Mouse (Mus musculus) heart, adult 2 months (tissue): ENCODE data around the gene Rpa1. TPM values are rescaled to one million over a fixed set of nuclear protein-coding genes. Genes with fewer than 3 reads are reported as not detected.
A peak's percentile ranks its signal among the peaks of the same experiment; 100 is the strongest.

ENCODE experiments used
- DNase-seq, 2 experiments: peaks; one replicate each; pipeline ENCODE4 v3.0.0; 2021
- H3K27ac ChIP-seq: fragments of 200-600 bp; 2 replicates; pipeline ENCODE4 v1.8.1; 2022
- H3K27me3 ChIP-seq: fragments of 200-500 bp; 2 replicates; pipeline ENCODE4 v1.6.1; 2012; ENCODE audit warnings: mild to moderate bottlenecking, low read length, inconsistent platforms, mixed read lengths; ENCODE audit not compliant: control insufficient read depth, insufficient read depth
- H3K36me3 ChIP-seq: fragments of 200-500 bp; 2 replicates; pipeline ENCODE4 v1.6.1; 2012; ENCODE audit warnings: low read length, inconsistent platforms; ENCODE audit not compliant: control insufficient read depth, insufficient read depth
- H3K4me1 ChIP-seq: fragments of 200-500 bp; 2 replicates; pipeline ENCODE4 v1.6.1; 2011; ENCODE audit warnings: low read length; ENCODE audit not compliant: control insufficient read depth, insufficient read depth
- H3K4me3 ChIP-seq: fragments of 200-600 bp; 2 replicates; pipeline ENCODE4 v1.8.1; 2022
- H3K79me2 ChIP-seq: fragments of 200-500 bp; replicated peaks from 2 replicates; pipeline ENCODE4 v1.6.1; 2012; ENCODE audit warnings: mild to moderate bottlenecking, inconsistent platforms, low read length, moderate library complexity, mixed read lengths; ENCODE audit not compliant: control insufficient read depth, insufficient read depth
- H3K9ac ChIP-seq: fragments of 200-500 bp; 2 replicates; pipeline ENCODE4 v1.6.1; 2012; ENCODE audit warnings: low read depth, mild to moderate bottlenecking, control low read depth, inconsistent platforms, low read length, mixed read lengths
- CTCF ChIP-seq: fragments of 200-600 bp; IDR thresholded peaks from 2 replicates; pipeline ENCODE4 v1.8.1; 2022; ENCODE audit warnings: antibody characterized with exemption, mild to moderate bottlenecking, moderate library complexity
- EP300 ChIP-seq: fragments of 200-500 bp; IDR thresholded peaks from 2 replicates; pipeline ENCODE4 v1.6.1; 2011; ENCODE audit warnings: low read depth, low read length, control low read depth; ENCODE audit not compliant: insufficient read depth
- POLR2A ChIP-seq: fragments of 200-500 bp; IDR thresholded peaks from 2 replicates; pipeline ENCODE4 v1.6.1; 2011; ENCODE audit warnings: mild to moderate bottlenecking, low read depth, low read length, control low read depth; ENCODE audit not compliant: insufficient read depth
- WGBS: fragments of 180-500 bp; shearing (Covaris S2); methylation state at CpG from one replicate; pipeline ENCODE4 v1.1.7; 2018; 5-methylcytosine and 5-hydroxymethylcytosine counted together
- intact Hi-C: fragments of 180-260 bp; cut with DNase I; formaldehyde crosslinking; loops from one replicate; pipeline ENCODE4 v1.15.1; 2025
- polyA plus RNA-seq: library from polyadenylated mRNA; depleted of rRNA; stranded (reverse); fragments of >200 nt; gene quantifications from 2 replicates; pipeline ENCODE4 v1.2.3, GENCODE M21; 2012
- total RNA-seq, 2 experiments: library from RNA; stranded (reverse); gene quantifications; 2 replicates each; pipeline ENCODE4 v1.2.3; 2021

The Rpa1 gene
- total and polyA plus RNA-seq, 3 experiments: 16.8 to 60.7 (median 54.8) TPM

- no peak for TF ChIP-seq CTCF
- no peak for TF ChIP-seq EP300
- TF ChIP-seq POLR2A: no peak
- Histone ChIP-seq H3K4me3 (no peak overlapping the region), H3K79me2 (no peaks in the 10 kb centered on the region), H3K9ac (no peak overlapping the region), H3K27me3 (no peaks in the 10 kb centered on the region), H3K36me3 (no peaks in the 10 kb centered on the region), H3K4me1 (peaks cover 16% of the 10 kb centered on the region), H3K27ac (no peak overlapping the region; the same call in 1 of the 2 replicates)
- 79% methylated on average over 15 of the region's 15 CpGs for WGBS
- intact Hi-C loops: no loop called here
- DNase-seq: peak in 1 of 2 experiments; percentile 56
These were observed 84.7 kb downstream of the Rpa1 start for GRCm38 (mm10) chr11:75263274-75263963.

- WGBS: 39% methylated on average over 5 of the region's 5 CpGs
These were observed 85.3 kb downstream of the Rpa1 start for GRCm38 (mm10) chr11:75262791-75263190.

GRCm38 (mm10) chr11:75262181-75262580 lies 85.9 kb downstream of the Rpa1 start:
- Histone ChIP-seq H3K4me1 (peaks cover 7% of the 10 kb centered on the region), H3K79me2 (no peaks in the 10 kb centered on the region), H3K36me3 (no peaks in the 10 kb centered on the region), H3K9ac (no peak overlapping the region), H3K27ac (no peak overlapping the region), H3K4me3 (no peak overlapping the region), H3K27me3 (no peaks in the 10 kb centered on the region)
- intact Hi-C loops: no loop called here
- no peak for DNase-seq
- 86% methylated on average over 3 of the region's 3 CpGs for WGBS
- TF ChIP-seq POLR2A (no peak), CTCF (no peak), EP300 (no peak)

More at GRCm38 (mm10) chr11:75262791-75263190, 85.3 kb downstream of the Rpa1 start:
- Histone ChIP-seq H3K4me1 (peaks cover 10% of the 10 kb centered on the region), H3K9ac (no peak overlapping the region), H3K79me2 (no peaks in the 10 kb centered on the region), H3K27me3 (no peaks in the 10 kb centered on the region), H3K27ac (no peak overlapping the region; the same call in 1 of the 2 replicates), H3K4me3 (no peak overlapping the region), H3K36me3 (no peaks in the 10 kb centered on the region)
- TF ChIP-seq EP300 (no peak), POLR2A (no peak), CTCF (no peak)
- intact Hi-C loops: no loop called here
- DNase-seq: no peak

GRCm38 (mm10) chr11:75261730-75262129 lies 86.4 kb downstream of the Rpa1 start:
- peaks cover 5% of the 10 kb centered on the region for H3K4me1 ChIP-seq
- H3K9ac ChIP-seq: no peak overlapping the region
- DNase-seq: no peak
- intact Hi-C loops: no loop called here
- H3K79me2 ChIP-seq: no peaks in the 10 kb centered on the region
- H3K27me3 ChIP-seq: no peaks in the 10 kb centered on the region
- TF ChIP-seq CTCF: no peak
- no peak for TF ChIP-seq POLR2A
- no peak for TF ChIP-seq EP300
- 90% methylated on average over 4 of the region's 4 CpGs for WGBS
- no peak overlapping the region for H3K4me3 ChIP-seq
- H3K27ac ChIP-seq: no peak overlapping the region
- no peaks in the 10 kb centered on the region for H3K36me3 ChIP-seq

- H3K27ac ChIP-seq: no peak overlapping the region
- 77% methylated on average over 2 of the region's 2 CpGs for WGBS
- H3K27me3 ChIP-seq: no peaks in the 10 kb centered on the region
- intact Hi-C loops: no loop called here
- no peak overlapping the region for H3K4me3 ChIP-seq
- no peaks in the 10 kb centered on the region for H3K36me3 ChIP-seq
- TF ChIP-seq EP300 (no peak), POLR2A (no peak), CTCF (no peak)
- no peak for DNase-seq
- H3K79me2 ChIP-seq: no peaks in the 10 kb centered on the region
- H3K9ac ChIP-seq: no peak overlapping the region
- peaks cover 5% of the 10 kb centered on the region for H3K4me1 ChIP-seq
These were observed 87.1 kb downstream of the Rpa1 start for GRCm38 (mm10) chr11:75261016-75261415.

GRCm38 (mm10) chr11:75259996-75260561 lies 88.0 kb downstream of the Rpa1 start:
- WGBS: 62% methylated on average over 10 of the region's 10 CpGs
- no peak overlapping the region for H3K9ac ChIP-seq

More at GRCm38 (mm10) chr11:75259996-75260561, 88.0 kb downstream of the Rpa1 start:
- Histone ChIP-seq H3K4me3 (no peak overlapping the region), H3K79me2 (no peaks in the 10 kb centered on the region), H3K36me3 (no peaks in the 10 kb centered on the region), H3K4me1 (peaks cover 5% of the 10 kb centered on the region), H3K27ac (no peak overlapping the region), H3K27me3 (no peaks in the 10 kb centered on the region)
- TF ChIP-seq EP300 (no peak), POLR2A (no peak), CTCF (no peak)
- DNase-seq: peak; percentile 61 to 74
- intact Hi-C loops: no loop called here
